Mouse (Mus musculus): Measurements from ENCODE around the gene Svbp.
A peak's percentile ranks its signal among the peaks of the same experiment; 100 is the strongest.

The Svbp gene

GRCm38 (mm10) chr4:119194909-119195581 is at the start of gene Svbp:
Gene Svbp (plus strand): TSS chr4:119195306.
- peak; percentile 95 for DNase-seq (ENCODE audit: low read depth, low spot score)

GRCm38 (mm10) chr4:119146816-119147215 is 48.3 kb upstream of the Svbp start:
- DNase-seq (ENCODE audit: low read depth, low spot score) = no peak

- DNase-seq (ENCODE audit: low read depth, low spot score) = no peak
Measured at GRCm38 (mm10) chr4:119147347-119147746, 47.8 kb upstream of the Svbp start.

DNA sequence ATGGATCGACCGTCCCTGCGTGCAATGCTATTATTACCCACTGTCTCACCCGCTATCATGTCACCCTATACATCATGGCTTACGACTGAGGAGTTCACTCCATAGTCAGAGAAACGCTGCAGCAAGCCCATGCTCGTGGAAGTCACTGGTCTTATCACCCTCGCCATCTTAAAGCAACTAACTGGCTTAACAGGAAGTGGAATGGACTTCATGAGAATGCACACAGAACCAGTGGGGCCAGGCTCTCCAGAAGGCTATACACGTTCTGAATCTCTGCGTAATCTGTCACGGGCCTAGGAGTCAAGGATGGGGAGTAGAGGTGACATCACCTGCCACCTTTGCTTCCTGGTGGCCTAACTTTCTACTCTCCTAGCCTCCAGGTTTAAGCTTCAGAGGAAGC is 46.4 kb upstream of the Svbp start:
- DNase-seq (ENCODE audit: low read depth, low spot score) = no peak

- DNase-seq (ENCODE audit: low read depth, low spot score) = peak; percentile 51
Measured at GRCm38 (mm10) chr4:119157186-119157585, 37.9 kb upstream of the Svbp start.

- DNase-seq (ENCODE audit: low read depth, low spot score) = no peak
Measured at GRCm38 (mm10) chr4:119157891-119158290, 37.2 kb upstream of the Svbp start.

GRCm38 (mm10) chr4:119161358-119161757 is 33.7 kb upstream of the Svbp start:
- DNase-seq (ENCODE audit: low read depth, low spot score) = no peak

GRCm38 (mm10) chr4:119162990-119163389 is 32.1 kb upstream of the Svbp start:
- DNase-seq (ENCODE audit: low read depth, low spot score) = no peak

DNA sequence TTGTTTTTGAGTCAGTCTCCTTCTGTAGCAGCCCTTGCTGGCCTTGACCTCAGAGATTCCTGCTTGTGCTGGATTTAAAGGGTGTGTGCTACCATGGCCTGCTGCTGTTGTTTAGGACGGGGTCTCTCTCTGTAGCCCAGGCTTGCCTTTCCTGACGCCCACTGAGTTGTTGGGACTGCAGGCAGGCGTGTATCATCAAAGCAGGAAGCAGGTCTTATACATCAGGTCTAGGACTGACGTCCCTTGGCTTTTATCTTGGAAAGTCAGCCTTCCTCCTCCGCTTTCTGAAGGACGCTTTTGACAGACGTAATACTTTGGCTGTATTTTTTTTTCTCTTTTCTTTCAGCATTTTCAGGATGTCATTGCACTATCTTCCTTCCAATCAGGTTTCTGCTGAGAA is 29.2 kb upstream of the Svbp start:
- no peak for DNase-seq (ENCODE audit: low read depth, low spot score)

DNA sequence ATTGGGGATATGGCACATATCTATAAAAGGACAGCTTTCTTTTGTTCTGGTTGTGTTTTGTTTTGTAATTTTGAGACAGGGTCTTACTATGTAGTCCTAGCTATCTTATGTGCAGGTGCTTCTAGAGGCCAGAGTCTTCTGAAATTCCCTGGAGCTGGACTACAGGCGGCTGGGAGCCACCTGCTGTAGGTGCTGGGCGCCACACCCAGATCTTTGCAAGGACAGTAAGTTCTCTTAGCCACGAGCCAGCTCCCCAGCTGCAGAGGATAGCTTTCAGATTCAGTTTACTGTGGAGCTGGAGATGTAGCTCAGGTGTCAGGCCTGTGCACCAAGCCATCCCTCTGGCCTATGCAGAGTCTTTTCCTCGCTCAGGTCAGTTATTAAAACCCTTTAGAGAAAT is 28.0 kb upstream of the Svbp start:
- no peak for DNase-seq (ENCODE audit: low read depth, low spot score)

DNA sequence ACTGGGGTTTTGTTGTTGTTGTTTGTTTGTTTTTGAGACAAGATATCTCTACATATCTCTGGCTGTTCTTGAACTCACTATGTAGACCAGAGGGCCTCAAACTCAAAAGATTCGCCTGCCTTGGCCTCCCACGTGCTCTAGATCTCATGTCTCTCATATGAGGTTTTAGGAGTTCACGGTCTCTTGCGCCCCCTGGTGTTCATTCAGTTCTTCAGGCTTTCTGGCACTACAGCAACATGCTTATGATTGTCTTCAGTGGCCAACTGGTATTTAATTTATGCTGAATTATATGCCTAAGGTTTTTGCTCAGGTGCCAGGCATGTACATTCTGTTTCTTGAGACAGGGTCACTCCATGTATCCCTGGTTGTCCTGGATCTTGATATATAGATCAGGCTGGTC is 27.4 kb upstream of the Svbp start:
- peak; percentile 92 for DNase-seq (ENCODE audit: low read depth, low spot score)

DNA sequence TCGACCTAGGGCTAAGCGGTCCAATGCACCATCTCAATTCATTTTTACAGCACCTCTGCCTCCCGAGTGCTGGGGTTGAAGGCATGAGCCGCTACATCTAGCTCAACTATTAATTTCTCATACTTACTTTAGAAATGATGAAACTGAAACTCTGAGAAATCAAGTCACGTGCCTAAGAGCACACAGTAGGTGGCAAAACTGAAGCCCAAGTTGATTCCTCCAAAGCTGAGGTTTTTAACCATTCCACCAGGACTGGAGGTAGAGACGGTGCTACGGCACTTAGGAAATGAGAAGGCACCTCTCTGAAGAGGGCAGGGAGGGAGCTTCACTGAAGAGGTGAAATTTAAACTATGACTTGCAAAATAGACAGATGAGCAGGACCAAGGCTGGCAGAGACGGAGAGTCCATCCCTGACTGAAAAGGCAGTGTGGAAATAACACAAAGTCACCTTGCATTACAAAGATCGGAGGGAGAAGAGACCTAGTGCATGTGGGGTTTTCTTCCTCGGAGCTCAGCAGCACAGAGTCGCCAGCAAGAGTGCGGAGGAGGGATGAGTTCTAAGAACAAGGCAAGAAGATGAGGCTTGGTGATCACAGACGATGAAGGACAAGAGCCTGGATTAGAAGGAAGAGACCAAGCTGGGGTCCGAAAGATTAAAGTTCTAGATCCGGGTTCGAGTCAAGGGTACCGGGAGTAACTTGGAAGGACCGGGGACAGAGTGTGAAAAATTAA is 22.0 kb upstream of the Svbp start:
- DNase-seq (ENCODE audit: low read depth, low spot score) = peak; percentile 45

DNA sequence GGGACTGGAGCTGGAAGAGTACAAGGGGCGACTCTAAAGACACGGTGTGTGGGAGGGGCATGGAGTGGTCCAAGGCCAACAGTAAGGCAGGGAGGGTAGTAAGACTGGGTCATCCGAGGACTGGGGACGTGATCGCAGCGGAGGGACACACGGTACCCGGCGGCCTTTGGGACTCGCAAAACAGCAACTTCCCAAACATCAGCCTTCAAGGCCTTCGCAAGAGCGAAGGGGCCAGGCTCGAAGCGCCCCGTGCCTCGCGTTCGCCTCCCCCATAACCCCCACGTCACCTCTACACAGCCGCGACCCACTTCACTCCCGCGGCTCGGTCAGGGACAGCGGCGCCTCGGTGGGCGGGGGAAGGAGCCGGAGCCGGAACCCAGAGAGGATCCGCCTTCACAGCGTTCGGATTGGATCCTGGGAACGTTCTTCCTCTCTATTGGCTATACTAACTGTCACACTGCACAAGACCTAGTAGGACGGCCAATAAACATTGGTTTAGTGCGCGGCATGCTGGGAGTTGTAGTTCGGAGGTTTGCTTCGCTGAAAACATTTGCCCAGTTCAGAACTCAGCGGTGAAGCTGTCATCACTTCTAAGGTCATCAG is 21.2 kb upstream of the Svbp start, which contains the start of gene Zfp691:
Zfp691 (minus strand) TSS at position 345 of the 603 bp plus-strand sequence.
- DNase-seq (ENCODE audit: low read depth, low spot score) = peak; percentile 99

DNA sequence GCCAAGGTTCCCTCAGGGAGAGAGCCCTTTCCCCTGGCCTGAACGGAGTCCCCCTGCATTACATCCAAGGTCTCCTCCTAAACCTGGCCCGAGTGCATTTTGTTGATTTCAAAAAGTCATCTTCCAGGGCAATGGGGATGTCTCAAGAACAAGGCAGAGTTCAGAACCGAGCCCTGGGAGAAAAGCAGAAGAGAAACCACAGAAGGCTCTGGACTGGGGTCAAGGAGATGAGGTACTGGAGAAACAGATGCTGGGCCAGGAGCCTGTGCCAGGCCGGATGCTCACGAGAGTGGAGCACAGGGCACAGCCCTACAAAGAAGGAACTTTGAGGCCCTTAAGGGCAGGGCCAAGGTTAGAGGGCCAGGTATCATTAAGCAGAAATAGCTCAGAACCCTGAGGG is 17.4 kb upstream of the Svbp start:
- peak; percentile 31 for DNase-seq (ENCODE audit: low read depth, low spot score)

DNA sequence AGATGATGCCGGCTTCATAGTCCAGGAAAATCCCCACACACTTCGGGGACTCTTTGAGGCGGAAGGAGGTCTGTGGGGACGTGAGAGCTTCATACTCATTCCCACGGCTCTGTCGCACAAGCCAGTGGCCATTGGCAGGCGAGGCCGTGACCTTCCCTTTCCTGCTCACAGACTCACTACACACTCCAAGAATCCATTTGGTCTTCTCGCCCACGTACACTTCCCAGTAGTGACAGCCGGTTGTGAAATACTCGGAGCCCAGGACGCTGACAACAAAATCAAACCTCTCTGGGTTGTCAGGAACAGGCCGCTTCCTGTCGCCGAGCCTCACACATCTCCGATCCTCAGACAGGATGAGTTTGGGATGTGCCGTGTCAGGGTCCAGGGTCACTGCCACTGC is 16.8 kb upstream of the Svbp start:
- no peak for DNase-seq (ENCODE audit: low read depth, low spot score)

GRCm38 (mm10) chr4:119180133-119180707 is 14.9 kb upstream of the Svbp start:
- no peak for DNase-seq (ENCODE audit: low read depth, low spot score)

DNA sequence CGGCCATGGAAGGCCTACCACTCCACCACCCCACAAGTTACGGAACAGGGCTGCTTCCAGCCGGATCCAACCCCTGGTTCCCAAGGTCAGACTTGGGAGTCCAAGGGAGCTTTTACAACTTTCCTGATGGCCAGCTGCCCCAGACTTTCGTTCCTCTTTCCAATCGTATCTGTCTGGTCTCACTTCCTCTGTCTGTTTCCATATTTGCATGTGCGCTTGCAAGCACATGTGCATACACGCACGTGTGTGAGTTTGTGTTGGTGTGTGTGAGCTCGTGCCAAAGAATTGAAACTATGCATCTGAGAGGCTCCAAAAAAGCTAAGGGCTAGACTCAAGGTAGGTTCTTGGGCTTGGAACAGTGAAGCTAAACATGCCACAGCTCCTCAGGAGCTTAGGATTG is 13.7 kb upstream of the Svbp start:
- DNase-seq (ENCODE audit: low read depth, low spot score) = peak; percentile 28

DNA sequence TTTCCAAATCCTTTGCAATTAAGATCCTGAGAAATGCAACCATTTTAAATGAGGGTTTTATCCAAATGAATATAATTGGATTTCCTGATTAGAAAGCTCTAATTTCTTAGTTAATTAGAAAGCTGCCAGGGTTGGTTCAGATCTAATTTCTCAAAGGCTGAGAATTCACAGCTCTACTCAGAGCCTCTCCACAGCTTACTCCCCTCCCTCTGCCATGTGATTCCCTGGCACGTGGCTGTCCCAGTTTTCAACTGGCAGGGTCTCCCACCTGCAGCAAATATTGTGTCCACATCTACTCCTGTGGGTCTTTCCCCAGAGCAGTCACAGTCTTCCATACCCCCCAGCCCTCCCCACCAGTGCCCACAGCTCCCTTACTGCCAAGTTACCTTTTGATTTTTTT is 11.6 kb upstream of the Svbp start:
- DNase-seq (ENCODE audit: low read depth, low spot score) = no peak

DNA sequence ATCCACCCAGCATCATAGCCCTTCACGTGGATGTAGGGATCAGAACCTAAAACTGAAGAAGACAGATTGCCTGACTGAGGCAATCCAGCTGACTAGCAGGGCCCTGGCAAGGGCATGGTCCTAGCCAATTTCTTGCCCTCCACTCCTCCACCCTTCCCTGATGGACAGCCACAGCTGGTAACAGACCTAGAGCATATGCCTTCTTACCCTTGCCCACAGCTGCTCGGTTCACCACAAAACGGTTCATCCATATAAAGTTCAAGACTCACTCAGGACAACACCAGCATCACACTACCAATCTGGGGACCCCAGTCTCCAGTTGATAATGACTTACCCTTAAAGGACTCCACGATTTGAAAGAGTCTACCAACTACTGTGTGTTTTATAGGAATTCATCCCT is 9.3 kb upstream of the Svbp start:
- no peak for DNase-seq (ENCODE audit: low read depth, low spot score)

GRCm38 (mm10) chr4:119188060-119188785 is 6.9 kb upstream of the Svbp start:
- no peak for DNase-seq (ENCODE audit: low read depth, low spot score)

DNA sequence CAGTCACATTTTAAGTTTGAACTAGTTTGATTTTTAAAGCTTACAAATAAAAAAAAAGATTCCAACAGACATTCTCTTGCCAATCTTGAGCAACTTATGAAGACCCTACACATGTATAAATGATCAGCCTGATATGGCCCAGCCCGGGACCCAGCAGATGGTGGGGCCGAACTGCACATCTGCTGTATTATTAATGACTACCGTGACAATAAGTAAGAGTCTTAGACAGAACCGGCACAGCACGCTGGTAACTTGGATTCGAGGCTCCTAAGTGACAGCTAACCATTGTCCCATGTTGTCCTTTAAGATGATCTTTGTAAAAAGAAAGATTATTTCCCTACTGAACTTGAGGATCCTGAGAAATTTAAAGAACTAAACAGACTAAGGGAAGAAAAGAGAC is 5.7 kb upstream of the Svbp start:
- DNase-seq (ENCODE audit: low read depth, low spot score) = no peak

DNA sequence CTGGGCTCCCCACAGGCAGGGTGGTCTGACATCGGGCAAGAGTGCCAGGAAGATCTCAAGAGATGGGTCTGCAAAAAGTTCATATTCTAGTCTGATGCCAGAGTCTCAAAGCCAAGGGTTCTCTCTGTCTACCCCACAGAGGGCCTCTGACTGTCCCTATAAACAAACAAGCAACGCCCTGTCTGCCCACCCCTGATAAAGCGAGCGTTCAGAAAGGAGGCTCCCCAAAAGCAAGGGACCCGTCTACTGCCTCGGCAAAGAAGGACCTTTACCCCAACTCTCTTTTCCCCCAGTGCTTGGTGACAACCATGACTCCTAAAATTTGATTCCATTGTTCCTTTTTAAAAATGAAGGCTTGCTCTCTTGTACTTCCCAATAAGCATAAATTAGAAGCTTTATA is 5.2 kb upstream of the Svbp start, which contains the start of gene Ermap:
Ermap (minus strand) TSS at position 148 of the 400 bp plus-strand sequence.
- no peak for DNase-seq (ENCODE audit: low read depth, low spot score)

Measured in brain, adult 2 months (tissue).